In genomic region chr19:29334068-29334745, GRCm38 (mm10) we compare ENCODE assay signal across 8 mouse cellular contexts. TPM values are rescaled to one million over a fixed set of nuclear protein-coding genes. Genes with fewer than 3 reads are reported as not detected.
DNase-seq lines count a peak whose midpoint lies in the region; ATAC-seq lines count a peak whose summit lies in the region.

Gene Rln1 (minus strand): TSS chr19:29334670.

- H3K4me2 ChIP-seq in heart, embryonic 11.5 days = peak within 1 kb of the TSS; percentile 82
- peak within 1 kb of the TSS; percentile 74 for H3K4me2 ChIP-seq in kidney, embryonic 15.5 days
- H3K4me2 ChIP-seq in midbrain, embryonic 12.5 days (replicated peaks) = peak within 1 kb of the TSS; percentile 60

- no peak for ATAC-seq in heart, embryonic 11.5 days (replicated peaks; ENCODE audit: insufficient number of reproducible peaks, low FRiP score, low TSS enrichment)
- peak; percentile 86 for ATAC-seq in kidney, embryonic 15.5 days (replicated peaks; ENCODE audit: low FRiP score)
- ATAC-seq in midbrain, embryonic 12.5 days (ENCODE audit: low FRiP score, low read depth) = peak; percentile 68; the same call in 1 of the 2 replicates

- 2% methylated on average over 23 of the region's 23 CpGs for WGBS in heart, embryonic 11.5 days (ENCODE audit: insufficient replicate concordance)
- 2% methylated on average over 23 of the region's 23 CpGs for WGBS in kidney, embryonic 15.5 days
- WGBS in midbrain, embryonic 12.5 days = 3% methylated on average over 23 of the region's 23 CpGs

- H3K9me3 ChIP-seq in heart, embryonic 11.5 days (replicated peaks; ENCODE audit: control insufficient read depth, low read length) = no peaks in the 10 kb centered on the region
- no peaks in the 10 kb centered on the region for H3K9me3 ChIP-seq in kidney, embryonic 15.5 days (replicated peaks)
- no peaks in the 10 kb centered on the region for H3K9me3 ChIP-seq in midbrain, embryonic 12.5 days

- peak within 1 kb of the TSS; percentile 63 for H3K9ac ChIP-seq in heart, embryonic 11.5 days (ENCODE audit: low read depth, low read length)
- peak within 1 kb of the TSS; percentile 40 for H3K9ac ChIP-seq in kidney, embryonic 15.5 days
- peak within 1 kb of the TSS; percentile 56 for H3K9ac ChIP-seq in midbrain, embryonic 12.5 days (replicated peaks)

- no peaks in the 10 kb centered on the region for H3K27me3 ChIP-seq in heart, embryonic 11.5 days (ENCODE audit: control insufficient read depth, insufficient read depth, low read length)
- H3K27me3 ChIP-seq in kidney, embryonic 15.5 days = peaks cover 10% of the 10 kb centered on the region
- H3K27me3 ChIP-seq in midbrain, embryonic 12.5 days = peaks cover 8% of the 10 kb centered on the region; the same call in 1 of the 2 replicates

- H3K4me1 ChIP-seq in heart, embryonic 11.5 days (ENCODE audit: control insufficient read depth, insufficient read depth, low read length) = no peaks in the 10 kb centered on the region
- H3K4me1 ChIP-seq in kidney, embryonic 15.5 days = peaks cover 9% of the 10 kb centered on the region; the same call in 1 of the 2 replicates
- peaks cover 8% of the 10 kb centered on the region; the same call in 1 of the 2 replicates for H3K4me1 ChIP-seq in midbrain, embryonic 12.5 days

- no peaks in the 10 kb centered on the region for H3K36me3 ChIP-seq in heart, embryonic 11.5 days (ENCODE audit: control insufficient read depth, insufficient read depth, low read length)
- no peaks in the 10 kb centered on the region for H3K36me3 ChIP-seq in kidney, embryonic 15.5 days
- no peaks in the 10 kb centered on the region for H3K36me3 ChIP-seq in midbrain, embryonic 12.5 days

- peak; percentile 6 to 42 for DNase-seq in urinary bladder, adult 18-20 months (ENCODE audit: low spot score in 2 of 2)
- no peak for DNase-seq in urinary bladder, adult 2 months (ENCODE audit: low spot score)
- peak; percentile 53 to 55 for DNase-seq in cerebellum, postnatal 25 days
- DNase-seq in testis, postnatal 10 days (ENCODE audit: low spot score) = peak; percentile 58
- no peak for DNase-seq in spleen, postnatal 36 days (ENCODE audit: low spot score in 2 of 2)

- H3K27ac ChIP-seq in heart, embryonic 11.5 days (ENCODE audit: low read depth, low read length) = no peak within 1 kb of the TSS
- no peak within 1 kb of the TSS for H3K27ac ChIP-seq in kidney, embryonic 15.5 days
- no peak within 1 kb of the TSS for H3K27ac ChIP-seq in midbrain, embryonic 12.5 days (replicated peaks)

- peak within 1 kb of the TSS; percentile 47 for H3K4me3 ChIP-seq in heart, embryonic 11.5 days (ENCODE audit: low read depth, low read length)
- peak within 1 kb of the TSS; percentile 44 for H3K4me3 ChIP-seq in kidney, embryonic 15.5 days (replicated peaks)
- peak within 1 kb of the TSS; percentile 43 for H3K4me3 ChIP-seq in midbrain, embryonic 12.5 days

RNA-seq across cellular contexts. Expression of gene Rln1, which starts in this region (rescaled TPM):
- polyA plus RNA-seq in urinary bladder, adult 2 months (2012; rRNA removed) = 0.24 and 0.65 TPM in 2 replicates
- polyA plus RNA-seq in heart, embryonic 11.5 days (2014; fragmentation: Nextera tagmentation; extraction: Ambion mirVana) = 0.25 and 0.60 TPM in 2 replicates
- 0.31 and 0.46 TPM in 2 replicates for polyA plus RNA-seq in kidney, embryonic 15.5 days (2015; fragmentation: Nextera tagmentation; extraction: Ambion mirVana)
- polyA plus RNA-seq in midbrain, embryonic 12.5 days (2016; fragmentation: Nextera tagmentation; extraction: Ambion mirVana) = 0.43 and 0.78 TPM in 2 replicates

Comparison
In these comparisons a context has a peak if more than half of its experiments do, and no peak if none do; other contexts are left out.
1. DNase-seq: peak in urinary bladder, adult 18-20 months (2 of 2), cerebellum, postnatal 25 days (2 of 2) and testis, postnatal 10 days (single experiment); none in urinary bladder, adult 2 months (single experiment) and spleen, postnatal 36 days (0 of 2).
2. Peak in ATAC-seq, H3K4me3 ChIP-seq, H3K9ac ChIP-seq and H3K4me2 ChIP-seq in kidney, embryonic 15.5 days; RNA of the gene not detected or under 1 TPM.
3. Peak in ATAC-seq, H3K4me3 ChIP-seq, H3K9ac ChIP-seq and H3K4me2 ChIP-seq in midbrain, embryonic 12.5 days; RNA of the gene not detected or under 1 TPM.
4. Peak in every context shown above with its lines, with median percentiles within 50 percentile points of each other: H3K4me2 ChIP-seq, H3K4me3 ChIP-seq and H3K9ac ChIP-seq.